Mouse (Mus musculus) bone marrow, adult 2 months (tissue): Measurements from ENCODE around the gene Hmg20a.

Experiments used
- CTCF ChIP-seq: fragments of 200-500 bp; IDR thresholded peaks from 2 replicates; pipeline ENCODE4 v1.5.1; 2011; ENCODE audit warnings: low read length, control low read depth; ENCODE audit not compliant: control insufficient read depth, insufficient read depth
- POLR2A ChIP-seq: fragments of 200-500 bp; IDR thresholded peaks from 2 replicates; pipeline ENCODE4 v1.6.1; 2011; ENCODE audit warnings: low read depth, mild to moderate bottlenecking, control low read depth, low read length, borderline replicate concordance; ENCODE audit not compliant: control insufficient read depth

DNA sequence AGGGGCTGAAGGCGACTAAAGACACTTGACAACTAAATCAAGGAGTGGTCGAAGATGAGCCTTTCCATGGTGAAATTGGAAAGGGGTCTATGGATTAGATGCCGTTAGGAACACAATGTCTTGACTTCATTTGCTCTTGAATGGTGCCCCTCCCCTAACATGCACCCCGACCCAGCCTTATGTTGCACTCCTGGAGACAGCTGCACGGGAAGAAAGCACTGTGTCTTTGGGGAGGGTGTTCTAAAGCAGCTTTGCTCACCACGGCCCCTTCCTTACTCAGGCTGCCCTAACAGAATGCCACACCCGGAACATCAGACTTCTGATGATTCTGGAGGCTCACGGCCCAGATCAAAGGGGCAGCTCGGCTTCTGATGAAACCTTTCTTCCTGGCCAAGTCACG, 103.9 kb downstream of the Hmg20a start:
- TF ChIP-seq CTCF (no peak), POLR2A (no peak)
